9 mouse cellular contexts compared by ENCODE assay signal in genomic region chr3:55816638-55817375, GRCm38 (mm10). TPM values are rescaled to one million over a fixed set of nuclear protein-coding genes. Genes with fewer than 3 reads are reported as not detected.
A peak's percentile ranks its signal among the peaks of the same experiment; 100 is the strongest.
DNase-seq lines count a peak whose midpoint lies in the region; ATAC-seq lines count a peak whose summit lies in the region.
"Had no signal": no experiment of that assay in that cellular context is flagged by ENCODE, and none has a peak within 500 bp of the region (broad histone marks: within the 10 kb centered on the region; RNA-seq: fewer than 3 reads in every experiment).

No protein-coding gene starts in this region.

- H3K4me1 ChIP-seq in hindbrain, embryonic 14.5 days (replicated peaks; ENCODE audit: control insufficient read depth, insufficient read depth, low read length): peaks cover 22% of the 10 kb centered on the region; the same call in 1 of the 2 replicates
- H3K4me1 ChIP-seq in hindbrain, embryonic 10.5 days (replicated peaks): no peaks in the 10 kb centered on the region

- no peaks in the 10 kb centered on the region for H3K9me3 ChIP-seq in hindbrain, embryonic 14.5 days (ENCODE audit: control insufficient read depth, low read length)
- no peaks in the 10 kb centered on the region for H3K9me3 ChIP-seq in hindbrain, embryonic 10.5 days

- ATAC-seq in hindbrain, embryonic 14.5 days (ENCODE audit: low FRiP score): no peak

- no peak overlapping the region for H3K9ac ChIP-seq in hindbrain, embryonic 14.5 days

- DNase-seq in hindbrain, embryonic 14.5 days (ENCODE audit: low spot score): no peak
- no peak for DNase-seq in hindbrain, embryonic 10.5 days (ENCODE audit: low spot score)
- DNase-seq in 416B (ENCODE audit: low read depth): peak; percentile 83
- peak; percentile 31 for DNase-seq in NIH3T3 (ENCODE audit: low read depth)
- peak; percentile 40 for DNase-seq in kidney, postnatal 10 days
- DNase-seq in spleen, postnatal 14 days (ENCODE audit: low spot score in 2 of 2): no peak
- DNase-seq in urinary bladder, adult 18-20 months (ENCODE audit: low spot score in 2 of 2): no peak
- DNase-seq in testis, postnatal 10 days (ENCODE audit: low spot score): no peak

- peak overlapping the region; percentile 22; the same call in 1 of the 2 replicates for H3K27ac ChIP-seq in hindbrain, embryonic 14.5 days
- no peak overlapping the region for H3K27ac ChIP-seq in hindbrain, embryonic 10.5 days

- H3K36me3 ChIP-seq in hindbrain, embryonic 14.5 days (replicated peaks; ENCODE audit: control insufficient read depth, insufficient read depth): peaks cover 11% of the 10 kb centered on the region; the same call in 1 of the 2 replicates
- no peaks in the 10 kb centered on the region for H3K36me3 ChIP-seq in hindbrain, embryonic 10.5 days

- no peak overlapping the region for H3K4me2 ChIP-seq in hindbrain, embryonic 14.5 days (replicated peaks)

- 87% methylated on average over 6 of the region's 6 CpGs for WGBS in hindbrain, embryonic 14.5 days
- 82% methylated on average over 6 of the region's 6 CpGs for WGBS in hindbrain, embryonic 10.5 days

- H3K4me3 ChIP-seq in hindbrain, embryonic 14.5 days (replicated peaks; ENCODE audit: low read length): no peak overlapping the region
- no peak overlapping the region for H3K4me3 ChIP-seq in hindbrain, embryonic 10.5 days

- no peaks in the 10 kb centered on the region for H3K27me3 ChIP-seq in hindbrain, embryonic 14.5 days (ENCODE audit: control insufficient read depth, insufficient read depth, low read length)
- H3K27me3 ChIP-seq in hindbrain, embryonic 10.5 days (ENCODE audit: insufficient read depth, poor library complexity, severe bottlenecking): no peaks in the 10 kb centered on the region

RNA-seq across cellular contexts. Expression of gene Mab21l1, which starts 34.5 kb away (rescaled TPM):
- 131 and 149 TPM in 2 replicates for polyA plus RNA-seq in hindbrain, embryonic 14.5 days (2014; fragmentation: Nextera tagmentation; extraction: Ambion mirVana)
- 26.8 and 57.6 TPM in 2 replicates for polyA plus RNA-seq in hindbrain, embryonic 10.5 days (2016; fragmentation: Nextera tagmentation; extraction: Ambion mirVana)
- polyA plus RNA-seq: spleen, adult 2 months had no signal

Comparison
In these comparisons a context has a peak if more than half of its experiments do, and no peak if none do; other contexts are left out.
1. DNase-seq: peak in 416B (single experiment), NIH3T3 (single experiment) and kidney, postnatal 10 days (single experiment); none in hindbrain, embryonic 14.5 days (single experiment), hindbrain, embryonic 10.5 days (single experiment), spleen, postnatal 14 days (0 of 2), urinary bladder, adult 18-20 months (0 of 2) and testis, postnatal 10 days (single experiment).